8 mouse cellular contexts compared by ENCODE assay signal in the genomic region with DNA sequence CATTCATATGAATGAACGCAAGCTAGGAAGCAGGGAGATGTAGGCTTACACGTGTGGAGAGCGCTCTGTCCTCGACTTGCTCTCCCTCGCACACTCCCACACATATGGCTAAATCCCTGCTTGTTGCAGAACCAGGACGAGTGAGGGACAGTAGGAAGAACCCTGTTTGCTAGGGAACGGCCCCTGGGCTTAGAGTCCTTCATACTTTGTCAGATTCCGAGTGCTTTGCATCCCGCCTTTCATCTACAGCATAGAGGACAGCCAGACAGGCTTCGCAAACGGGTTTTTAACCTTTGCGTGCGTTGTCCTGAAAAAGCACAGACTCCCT. TPM values are rescaled to one million over a fixed set of nuclear protein-coding genes. Genes with fewer than 3 reads are reported as not detected.
A peak's percentile ranks its signal among the peaks of the same experiment; 100 is the strongest.
DNase-seq lines count a peak whose midpoint lies in the region; ATAC-seq and TF ChIP-seq lines count a peak whose summit lies in the region.
"Had no signal": no experiment of that assay in that cellular context is flagged by ENCODE, and none has a peak within 500 bp of the region (broad histone marks: within the 10 kb centered on the region; RNA-seq: fewer than 3 reads in every experiment).

A gene (minus strand): TSS at position 106 of the 328 bp plus-strand sequence.

- H3K4me2 ChIP-seq in embryonic facial prominence, embryonic 12.5 days (replicated peaks): peak within 1 kb of the TSS; percentile 78
- peak within 1 kb of the TSS; percentile 94 for H3K4me2 ChIP-seq in intestine, embryonic 16.5 days (ENCODE audit: low read depth, low read length)
- H3K4me2 ChIP-seq in liver, embryonic 16.5 days (ENCODE audit: low read depth, low read length): peak within 1 kb of the TSS; percentile 41
- peak within 1 kb of the TSS; percentile 81 for H3K4me2 ChIP-seq in stomach, embryonic 14.5 days (replicated peaks; ENCODE audit: low read depth, low read length)

- 2% methylated on average over 13 of the region's 13 CpGs for WGBS in embryonic facial prominence, embryonic 12.5 days
- WGBS in intestine, embryonic 16.5 days: 1% methylated on average over 13 of the region's 13 CpGs
- 3% methylated on average over 13 of the region's 13 CpGs for WGBS in liver, embryonic 16.5 days (ENCODE audit: insufficient replicate concordance)
- 1% methylated on average over 13 of the region's 13 CpGs for WGBS in stomach, embryonic 14.5 days

- H3K27ac ChIP-seq in testis, adult 2 months (ENCODE audit: control insufficient read depth, insufficient read depth, low read depth, low read length): no peak within 1 kb of the TSS
- H3K27ac ChIP-seq in embryonic facial prominence, embryonic 12.5 days: no peak within 1 kb of the TSS
- H3K27ac ChIP-seq in intestine, embryonic 16.5 days (ENCODE audit: low read length): no peak within 1 kb of the TSS
- no peak within 1 kb of the TSS for H3K27ac ChIP-seq in liver, embryonic 16.5 days (ENCODE audit: low read length)
- H3K27ac ChIP-seq in stomach, embryonic 14.5 days (ENCODE audit: low read length): no peak within 1 kb of the TSS

- TF ChIP-seq CTCF in testis, adult 2 months (IDR thresholded peaks at IDR 0.05; ENCODE audit: control insufficient read depth, insufficient read depth, insufficient replicate concordance, low read depth, low read length): no peak

- ATAC-seq in embryonic facial prominence, embryonic 12.5 days (ENCODE audit: insufficient number of reproducible peaks, insufficient read depth, low FRiP score, low TSS enrichment): peak; percentile 61; the same call in 1 of the 2 replicates
- peak; percentile 67; the same call in 1 of the 2 replicates for ATAC-seq in intestine, embryonic 16.5 days
- no peak for ATAC-seq in liver, embryonic 16.5 days (ENCODE audit: low read depth)
- ATAC-seq in stomach, embryonic 14.5 days (ENCODE audit: insufficient number of reproducible peaks, insufficient read depth, low FRiP score, low read depth): peak; percentile 77; the same call in 1 of the 2 replicates

- no peaks in the 10 kb centered on the region for H3K36me3 ChIP-seq in testis, adult 2 months (ENCODE audit: control insufficient read depth, insufficient read depth, low read length)
- no peaks in the 10 kb centered on the region for H3K36me3 ChIP-seq in embryonic facial prominence, embryonic 12.5 days
- H3K36me3 ChIP-seq in intestine, embryonic 16.5 days (ENCODE audit: control insufficient read depth, insufficient read depth, low read length): no peaks in the 10 kb centered on the region
- no peaks in the 10 kb centered on the region for H3K36me3 ChIP-seq in liver, embryonic 16.5 days (ENCODE audit: control insufficient read depth, insufficient read depth)
- no peaks in the 10 kb centered on the region for H3K36me3 ChIP-seq in stomach, embryonic 14.5 days (ENCODE audit: control insufficient read depth, insufficient read depth, low read length)

- no peak for DNase-seq in testis, postnatal 14 days (ENCODE audit: low spot score)
- DNase-seq in thymus, postnatal 10 days (ENCODE audit: low spot score in 2 of 2): no peak

- peak within 1 kb of the TSS; percentile 46 for H3K4me3 ChIP-seq in testis, adult 2 months (ENCODE audit: control insufficient read depth, low read depth, low read length)
- peak within 1 kb of the TSS; percentile 53 for H3K4me3 ChIP-seq in embryonic facial prominence, embryonic 12.5 days
- H3K4me3 ChIP-seq in intestine, embryonic 16.5 days (ENCODE audit: low read length): peak within 1 kb of the TSS; percentile 63
- peak within 1 kb of the TSS; percentile 26 for H3K4me3 ChIP-seq in liver, embryonic 16.5 days (ENCODE audit: low read depth, low read length)
- H3K4me3 ChIP-seq in stomach, embryonic 14.5 days (ENCODE audit: low read depth, low read length): peak within 1 kb of the TSS; percentile 52
- H3K4me3 ChIP-seq: erythroblast, embryonic 14.5 days had no signal

- TF ChIP-seq POLR2A in testis, adult 2 months (IDR thresholded peaks at IDR 0.05; ENCODE audit: control insufficient read depth, low read depth, low read length): no peak

- H3K4me1 ChIP-seq in testis, adult 2 months (ENCODE audit: control insufficient read depth, insufficient read depth, low read length): peaks cover 6% of the 10 kb centered on the region
- 0 out of 2 replicates have a peak, but pooled peaks cover 4% of the 10 kb centered on the region for H3K4me1 ChIP-seq in embryonic facial prominence, embryonic 12.5 days
- peaks cover 3% of the 10 kb centered on the region for H3K4me1 ChIP-seq in intestine, embryonic 16.5 days (ENCODE audit: control insufficient read depth, insufficient read depth, low read length)
- no peaks in the 10 kb centered on the region for H3K4me1 ChIP-seq in liver, embryonic 16.5 days (ENCODE audit: control insufficient read depth, low read depth, low read length)
- H3K4me1 ChIP-seq in stomach, embryonic 14.5 days (ENCODE audit: control insufficient read depth, insufficient read depth, low read length): no peaks in the 10 kb centered on the region

- peak within 1 kb of the TSS; percentile 53 for H3K9ac ChIP-seq in embryonic facial prominence, embryonic 12.5 days
- H3K9ac ChIP-seq in intestine, embryonic 16.5 days (ENCODE audit: low read depth, low read length): peak within 1 kb of the TSS; percentile 70
- H3K9ac ChIP-seq in liver, embryonic 16.5 days (ENCODE audit: low read depth, low read length): no peak within 1 kb of the TSS
- peak within 1 kb of the TSS; percentile 46 for H3K9ac ChIP-seq in stomach, embryonic 14.5 days (replicated peaks; ENCODE audit: low read depth, low read length)

- no peaks in the 10 kb centered on the region for H3K27me3 ChIP-seq in testis, adult 2 months (ENCODE audit: control insufficient read depth, insufficient read depth, low read length)
- H3K27me3 ChIP-seq in embryonic facial prominence, embryonic 12.5 days: peaks cover 15% of the 10 kb centered on the region; the same call in 1 of the 2 replicates
- H3K27me3 ChIP-seq in intestine, embryonic 16.5 days (replicated peaks; ENCODE audit: control insufficient read depth, insufficient read depth, low read length): 0 out of 2 replicates have a peak, but pooled peaks cover 3% of the 10 kb centered on the region
- H3K27me3 ChIP-seq in liver, embryonic 16.5 days (ENCODE audit: control insufficient read depth, insufficient read depth, low read depth, low read length): peaks cover 12% of the 10 kb centered on the region
- no peaks in the 10 kb centered on the region for H3K27me3 ChIP-seq in stomach, embryonic 14.5 days (ENCODE audit: control insufficient read depth, insufficient read depth, low read length)

- H3K9me3 ChIP-seq in embryonic facial prominence, embryonic 12.5 days: no peaks in the 10 kb centered on the region
- H3K9me3 ChIP-seq in intestine, embryonic 16.5 days (ENCODE audit: control insufficient read depth, low read length): no peaks in the 10 kb centered on the region
- no peaks in the 10 kb centered on the region for H3K9me3 ChIP-seq in liver, embryonic 16.5 days (replicated peaks; ENCODE audit: control insufficient read depth, low read length)
- no peaks in the 10 kb centered on the region for H3K9me3 ChIP-seq in stomach, embryonic 14.5 days (ENCODE audit: control insufficient read depth, low read depth, low read length)

RNA-seq across cellular contexts. Expression of the gene that starts here (rescaled TPM):
- polyA plus RNA-seq in testis, adult 2 months (2012; rRNA removed): 0.43 and 1.0 TPM in 2 replicates
- polyA plus RNA-seq in embryonic facial prominence, embryonic 12.5 days (2016; fragmentation: Nextera tagmentation; extraction: Ambion mirVana): 5.8 and 5.9 TPM in 2 replicates
- polyA plus RNA-seq in intestine, embryonic 16.5 days (2015; fragmentation: Nextera tagmentation; extraction: Ambion mirVana): 2.4 and 3.3 TPM in 2 replicates
- 0.06 and 0.14 TPM in 2 replicates for polyA plus RNA-seq in liver, embryonic 16.5 days (2015; fragmentation: Nextera tagmentation; extraction: Ambion mirVana)
- polyA plus RNA-seq in stomach, embryonic 14.5 days (2014; fragmentation: Nextera tagmentation; extraction: Ambion mirVana): 6.6 and 7.6 TPM in 2 replicates
- polyA plus RNA-seq: erythroblast, embryonic 14.5 days had no signal

Comparison
In these comparisons a context has a peak if more than half of its experiments do, and no peak if none do; other contexts are left out.
1. H3K4me2 ChIP-seq: peak in every context shown above with its lines; median percentile 94 in intestine, embryonic 16.5 days; 81 in stomach, embryonic 14.5 days; 78 in embryonic facial prominence, embryonic 12.5 days; 41 in liver, embryonic 16.5 days.